Mouse (Mus musculus) megakaryocyte, embryonic 14.5 days (primary cell): ENCODE data around the gene Gm12394.

Experiments
- FLI1 ChIP-seq: IDR thresholded peaks from 2 replicates; pipeline ENCODE4 v1.6.1; 2012; ENCODE audit warnings: low read length, inconsistent platforms, mixed read lengths
- GATA1 ChIP-seq: IDR thresholded peaks from 3 replicates; pipeline ENCODE4 v1.6.1; 2012; ENCODE audit warnings: mixed read lengths, low read length, inconsistent platforms, borderline replicate concordance

- TF ChIP-seq GATA1 (no peak), FLI1 (no peak)
These were observed 24.0 kb upstream of the Gm12394 start for GRCm38 (mm10) chr4:42880677-42880948.
